Comparison of ENCODE assay signal across 13 mouse cellular contexts in the genomic region with DNA sequence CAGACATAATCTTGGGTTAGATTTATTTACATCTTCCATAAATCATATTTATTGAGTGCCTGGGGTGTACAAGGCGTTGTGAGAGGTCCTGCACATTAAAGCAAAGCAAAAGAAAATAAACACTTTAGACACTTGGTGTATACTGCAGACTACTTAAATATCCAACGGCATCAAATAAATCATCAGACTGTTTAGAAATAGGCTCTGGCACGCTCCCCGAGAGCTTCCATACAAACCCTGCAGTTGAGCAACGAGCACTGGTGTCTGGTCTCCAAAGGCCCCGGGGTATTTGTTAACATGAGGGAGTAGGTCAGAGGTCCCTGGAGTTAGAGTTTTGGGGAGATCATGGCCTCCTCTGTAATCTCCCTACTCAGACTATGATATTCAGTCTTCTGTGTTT.
DNase-seq lines count a peak whose midpoint lies in the region; ATAC-seq and TF ChIP-seq lines count a peak whose summit lies in the region.
"Had no signal": no experiment of that assay in that cellular context is flagged by ENCODE, and none has a peak within 500 bp of the region (broad histone marks: within the 10 kb centered on the region; RNA-seq: fewer than 3 reads in every experiment).

No protein-coding gene starts in this region.

- TF ChIP-seq POLR2A in lung, adult 2 months (IDR thresholded peaks at IDR 0.05; ENCODE audit: borderline replicate concordance, extremely low read depth, low read depth, low read length), result no peak

- H3K36me3 ChIP-seq in lung, embryonic 15.5 days, result no peaks in the 10 kb centered on the region
- H3K36me3 ChIP-seq in lung, postnatal 0 days (ENCODE audit: insufficient read depth, low read length), result no peaks in the 10 kb centered on the region
- H3K36me3 ChIP-seq: hindbrain, embryonic 10.5 days; liver, embryonic 13.5 days; midbrain, embryonic 10.5 days had no signal

- no peak for TF ChIP-seq EP300 in lung, postnatal 0 days (IDR thresholded peaks at IDR 0.05)

- no peaks in the 10 kb centered on the region for H3K9me3 ChIP-seq in lung, embryonic 15.5 days
- no peaks in the 10 kb centered on the region for H3K9me3 ChIP-seq in lung, postnatal 0 days (ENCODE audit: low read length)
- H3K9me3 ChIP-seq: hindbrain, embryonic 10.5 days; liver, embryonic 13.5 days; midbrain, embryonic 10.5 days had no signal

- peak; percentile 93 for ATAC-seq in lung, embryonic 15.5 days (ENCODE audit: borderline replicate concordance, extremely low read depth, low FRiP score, low TSS enrichment)
- peak; percentile 62 for ATAC-seq in lung, postnatal 0 days

- peak; percentile 29 for DNase-seq in adrenal gland, adult 2 months
- DNase-seq in adrenal gland, adult 18-20 months (ENCODE audit: low spot score in 2 of 2), result no peak
- DNase-seq in lung, adult 2 months, result no peak
- peak; percentile 81 for DNase-seq in lung, postnatal 0 days (ENCODE audit: low spot score)
- peak; percentile 60 for DNase-seq in yolk sac, embryonic 10.5 days (ENCODE audit: low spot score)
- DNase-seq in right cerebral cortex, postnatal 10 days (ENCODE audit: low spot score in 2 of 2), result no peak
- no peak for DNase-seq in neural tube, embryonic 10.5 days (ENCODE audit: extremely low spot score, low spot score)
- DNase-seq: cerebellum, adult 9-10 months; liver, embryonic 13.5 days; right cerebral cortex, postnatal 4 days had no signal

- TF ChIP-seq CTCF in lung, adult 2 months (IDR thresholded peaks at IDR 0.05; ENCODE audit: insufficient read depth, low read length), result no peak
- TF ChIP-seq CTCF in lung, postnatal 0 days (IDR thresholded peaks at IDR 0.05), result no peak

- H3K27me3 ChIP-seq in lung, embryonic 15.5 days, result peaks cover 66% of the 10 kb centered on the region
- no peaks in the 10 kb centered on the region for H3K27me3 ChIP-seq in lung, postnatal 0 days (replicated peaks; ENCODE audit: insufficient read depth, low read length)
- H3K27me3 ChIP-seq: liver, embryonic 13.5 days had no signal

- no peak overlapping the region for H3K4me3 ChIP-seq in lung, embryonic 15.5 days
- H3K4me3 ChIP-seq in lung, adult 2 months (replicated peaks; ENCODE audit: extremely low read depth, low read depth, low read length), result no peak overlapping the region
- H3K4me3 ChIP-seq in lung, postnatal 0 days (ENCODE audit: low read depth, low read length), result no peak overlapping the region
- H3K4me3 ChIP-seq: hindbrain, embryonic 10.5 days; liver, embryonic 13.5 days; midbrain, embryonic 10.5 days had no signal

- no peak overlapping the region for H3K9ac ChIP-seq in lung, embryonic 15.5 days
- H3K9ac ChIP-seq in lung, postnatal 0 days (replicated peaks; ENCODE audit: low read depth), result no peak overlapping the region
- H3K9ac ChIP-seq: liver, embryonic 13.5 days had no signal

- 24% methylated on average over 6 of the region's 6 CpGs for WGBS in lung, embryonic 15.5 days
- 32% methylated on average over 6 of the region's 6 CpGs for WGBS in lung, adult 2 months
- 38% methylated on average over 6 of the region's 6 CpGs for WGBS in lung, postnatal 0 days

- H3K4me1 ChIP-seq in lung, embryonic 15.5 days, result peaks cover 14% of the 10 kb centered on the region; the same call in 1 of the 2 replicates
- no peaks in the 10 kb centered on the region for H3K4me1 ChIP-seq in lung, adult 2 months (ENCODE audit: control insufficient read depth, insufficient read depth, low read length)
- H3K4me1 ChIP-seq in lung, postnatal 0 days (ENCODE audit: insufficient read depth, low read depth, low read length), result no peaks in the 10 kb centered on the region
- H3K4me1 ChIP-seq: liver, embryonic 13.5 days had no signal

- H3K4me2 ChIP-seq in lung, embryonic 15.5 days, result no peak overlapping the region
- no peak overlapping the region for H3K4me2 ChIP-seq in lung, postnatal 0 days (replicated peaks; ENCODE audit: low read depth, low read length)
- H3K4me2 ChIP-seq: liver, embryonic 13.5 days had no signal

- no peak overlapping the region for H3K27ac ChIP-seq in lung, embryonic 15.5 days
- H3K27ac ChIP-seq in lung, postnatal 0 days (ENCODE audit: low read length), result no peak overlapping the region
- H3K27ac ChIP-seq: hindbrain, embryonic 10.5 days; liver, embryonic 13.5 days; midbrain, embryonic 10.5 days had no signal

Comparison
In these comparisons a context has a peak if more than half of its experiments do, and no peak if none do; other contexts are left out.
1. DNase-seq: peak in adrenal gland, adult 2 months (single experiment), lung, postnatal 0 days (single experiment) and yolk sac, embryonic 10.5 days (single experiment); none in adrenal gland, adult 18-20 months (0 of 2), lung, adult 2 months (single experiment), right cerebral cortex, postnatal 10 days (0 of 2) and neural tube, embryonic 10.5 days (single experiment).